Mouse (Mus musculus) liver, embryonic 14.5 days (tissue): ENCODE results near the gene Apbb2. TPM values are rescaled to one million over a fixed set of nuclear protein-coding genes. Genes with fewer than 3 reads are reported as not detected.

Experiments
- ATAC-seq: fragments of 200-750 bp; cut with Nextera tagmentation; 2 replicates; pipeline ENCODE4 v1.8.0; 2017; ENCODE audit warnings: moderate number of reproducible peaks, mild to moderate bottlenecking, moderate library complexity; ENCODE audit not compliant: insufficient read depth
- DNase-seq, 3 experiments: peaks; one replicate each; pipeline ENCODE4 v3.0.0-alpha.2; 2012 to 2013; ENCODE audit warnings: low read depth in 3 of 3, low spot score in 3 of 3
- H3K27ac ChIP-seq: fragments of 300-500 bp; sonication (generic); 2 replicates; pipeline ENCODE4 v1.5.1; 2014; ENCODE audit warnings: moderate library complexity, mild to moderate bottlenecking, control low read depth, inconsistent platforms
- H3K27me3 ChIP-seq: fragments of 300-500 bp; sonication (generic); 2 replicates; pipeline ENCODE4 v1.6.1; 2014; ENCODE audit warnings: mild to moderate bottlenecking, low read length, moderate library complexity; ENCODE audit not compliant: control insufficient read depth, insufficient read depth
- H3K36me3 ChIP-seq: fragments of 300-500 bp; sonication (generic); replicated peaks from 2 replicates; pipeline ENCODE4 v1.6.1; 2014; ENCODE audit warnings: low read depth; ENCODE audit not compliant: control insufficient read depth, insufficient read depth
- H3K4me1 ChIP-seq, 2 experiments: fragments of 200-500 bp in 1 of 2; fragments of 300-500 bp in 1 of 2; sonication (generic) in 1 of 2; replicated peaks; 2 replicates each; pipeline ENCODE4 v1.6.1; 2012 to 2014; ENCODE audit warnings: antibody characterized with exemption in 1 of 2, inconsistent platforms in 1 of 2, low read length in 1 of 2; ENCODE audit not compliant: control insufficient read depth in 2 of 2, insufficient read depth in 2 of 2
- H3K4me2 ChIP-seq: fragments of 300-500 bp; sonication (generic); 2 replicates; pipeline ENCODE4 v1.6.1; 2014; ENCODE audit warnings: low read depth, mild to moderate bottlenecking, control low read depth, moderate library complexity
- H3K4me3 ChIP-seq, 2 experiments: fragments of 200-500 bp in 1 of 2; fragments of 300-500 bp in 1 of 2; sonication (generic) in 1 of 2; 2 replicates each; pipeline ENCODE4 v1.5.1; 2012 to 2014; ENCODE audit warnings: low read depth in 2 of 2, low read length in 2 of 2, mild to moderate bottlenecking in 2 of 2, control low read depth in 1 of 2, inconsistent platforms in 1 of 2, moderate library complexity in 1 of 2; ENCODE audit not compliant: insufficient read depth in 1 of 2
- H3K9ac ChIP-seq: fragments of 300-500 bp; sonication (generic); replicated peaks from 2 replicates; pipeline ENCODE4 v1.6.1; 2014; ENCODE audit warnings: mild to moderate bottlenecking, control low read depth, moderate library complexity
- H3K9me3 ChIP-seq: fragments of 300-500 bp; sonication (generic); 2 replicates; pipeline ENCODE4 v1.6.1; 2016; ENCODE audit warnings: low read length, mixed read lengths; ENCODE audit not compliant: control insufficient read depth
- CTCF ChIP-seq: IDR thresholded peaks from 2 replicates; pipeline ENCODE4 v1.5.1; 2016; ENCODE audit warnings: antibody characterized with exemption, low read depth, control low read depth
- EP300 ChIP-seq: IDR thresholded peaks from 2 replicates; pipeline ENCODE4 v1.6.1; 2016; ENCODE audit warnings: antibody characterized with exemption, low read depth
- WGBS: fragments of 180-500 bp; shearing (Covaris S2); extraction: QIAGEN DNeasy Blood & Tissue Kit; methylation state at CpG from one replicate; pipeline ENCODE4 v1.1.7; 2014; ENCODE audit not compliant: insufficient replicate concordance; 5-methylcytosine and 5-hydroxymethylcytosine counted together
- polyA plus RNA-seq, 2 experiments: library from polyadenylated mRNA; depleted of rRNA in 1 of 2; stranded (reverse) in 1 of 2; unstranded in 1 of 2; fragments of >200 nt; fragmentation: Nextera tagmentation in 1 of 2; extraction: Ambion mirVana in 1 of 2; gene quantifications; 2 replicates each; pipeline versions ENCODE4 v1.2.1 to v1.2.3; 2012 to 2014

Apbb2 gene
- polyA plus RNA-seq, 2 experiments = 0.92 to 2.8 TPM

- no peak for TF ChIP-seq EP300
- TF ChIP-seq CTCF = no peak
- Histone ChIP-seq H3K4me1 (no peaks in the 10 kb centered on the region), H3K9ac (no peak overlapping the region), H3K9me3 (no peaks in the 10 kb centered on the region), H3K36me3 (no peaks in the 10 kb centered on the region), H3K4me3 (no peak overlapping the region), H3K27ac (no peak overlapping the region), H3K27me3 (no peaks in the 10 kb centered on the region), H3K4me2 (no peak overlapping the region)
- 66% methylated on average over 9 of the region's 9 CpGs for WGBS
- ATAC-seq = no peak
- DNase-seq = no peak
Observed at GRCm38 (mm10) chr5:66415033-66415697, 203.4 kb downstream of the Apbb2 start.

- 46% methylated on average over 5 of the region's 5 CpGs for WGBS
- H3K4me1 ChIP-seq = no peaks in the 10 kb centered on the region
- no peaks in the 10 kb centered on the region for H3K36me3 ChIP-seq
- no peak overlapping the region for H3K27ac ChIP-seq
- no peaks in the 10 kb centered on the region for H3K27me3 ChIP-seq
- DNase-seq (no peak), ATAC-seq (no peak)
- TF ChIP-seq CTCF (no peak), EP300 (no peak)
- no peak overlapping the region for H3K4me2 ChIP-seq
- H3K9me3 ChIP-seq = no peaks in the 10 kb centered on the region
- no peak overlapping the region for H3K4me3 ChIP-seq
- no peak overlapping the region for H3K9ac ChIP-seq
Observed at GRCm38 (mm10) chr5:66413402-66413801, 205.2 kb downstream of the Apbb2 start.

- Histone ChIP-seq H3K36me3 (no peaks in the 10 kb centered on the region), H3K4me3 (no peak overlapping the region), H3K27me3 (no peaks in the 10 kb centered on the region), H3K9ac (no peak overlapping the region), H3K9me3 (no peaks in the 10 kb centered on the region), H3K4me1 (no peaks in the 10 kb centered on the region), H3K4me2 (no peak overlapping the region), H3K27ac (no peak overlapping the region)
- no peak for ATAC-seq
- no peak for TF ChIP-seq CTCF
- TF ChIP-seq EP300 = no peak
- WGBS = 66% methylated on average over 3 of the region's 3 CpGs
- DNase-seq = no peak
Observed at GRCm38 (mm10) chr5:66412821-66413220, 205.8 kb downstream of the Apbb2 start.

- H3K9me3 ChIP-seq = no peaks in the 10 kb centered on the region
- H3K4me1 ChIP-seq = 0 out of 4 replicates have a peak, but pooled peaks cover 0 to 2% of the 10 kb centered on the region in 2 experiments
- 55% methylated on average over 5 of the region's 5 CpGs for WGBS
- no peak overlapping the region for H3K27ac ChIP-seq
- H3K4me3 ChIP-seq = no peak overlapping the region
- ATAC-seq (no peak), DNase-seq (no peak)
- H3K27me3 ChIP-seq = no peaks in the 10 kb centered on the region
- no peaks in the 10 kb centered on the region for H3K36me3 ChIP-seq
- no peak overlapping the region for H3K9ac ChIP-seq
- no peak overlapping the region for H3K4me2 ChIP-seq
- TF ChIP-seq EP300 = no peak
- TF ChIP-seq CTCF = no peak
Observed at GRCm38 (mm10) chr5:66408546-66408945, 210.0 kb downstream of the Apbb2 start.

- TF ChIP-seq CTCF (no peak), EP300 (no peak)
- Histone ChIP-seq H3K9ac (no peak overlapping the region), H3K27ac (no peak overlapping the region), H3K4me3 (no peak overlapping the region), H3K36me3 (no peaks in the 10 kb centered on the region), H3K4me1 (0 out of 4 replicates have a peak, but pooled peaks cover 0 to 2% of the 10 kb centered on the region in 2 experiments), H3K4me2 (no peak overlapping the region), H3K27me3 (no peaks in the 10 kb centered on the region), H3K9me3 (no peaks in the 10 kb centered on the region)
- ATAC-seq (no peak), DNase-seq (no peak)
- 38% methylated on average over 3 of the region's 5 CpGs for WGBS
Observed at GRCm38 (mm10) chr5:66407948-66408347, 210.6 kb downstream of the Apbb2 start.
